Mouse (Mus musculus) mouse embryonic stem cell (cell line): Measurements from ENCODE around the gene Gm14597.
"Not testable (repeated sequence)": the region's sequence is repeated elsewhere in the genome, so short reads cannot be mapped to it uniquely, and the experiment has no call there.

ENCODE experiments used
- in situ Hi-C, 2 experiments: fragments of 300-500 bp; cut with MboI; formaldehyde crosslinking; loops; 1 replicate in 1 of 2; 3 replicates in 1 of 2; pipeline ENCODE4 v1.14.3; 2019 to 2020; ENCODE audit warnings: low sequenced_read_pairs in 2 of 2, low pct_unique_long_range_greater_than_20kb in 1 of 2, mixed read lengths in 1 of 2; ENCODE audit not compliant: unreplicated experiment in 1 of 2

The Gm14597 gene

DNA sequence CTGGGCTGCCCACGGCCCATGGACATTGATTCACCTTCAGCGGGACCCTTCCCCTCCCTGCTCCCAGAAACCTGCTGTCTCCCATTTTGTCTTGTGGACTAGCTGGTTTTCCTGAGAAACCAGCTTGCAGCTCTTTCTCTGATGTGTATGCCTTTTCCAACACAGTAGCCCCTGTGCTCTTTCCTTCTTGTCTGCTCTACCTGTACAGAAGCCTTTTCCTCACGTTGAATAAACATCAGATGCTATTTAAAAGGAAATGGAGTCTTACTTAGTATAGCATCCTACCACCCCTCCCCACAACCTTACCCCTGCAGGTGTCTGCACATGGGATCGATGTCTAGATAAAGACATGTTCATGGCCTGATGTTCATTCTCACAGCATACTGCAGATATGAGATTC, at the start of gene Gm14597:
Gm14597 (minus strand) TSS at position 101 of the 400 bp plus-strand sequence.
- in situ Hi-C loops: not testable (repeated sequence)

DNA sequence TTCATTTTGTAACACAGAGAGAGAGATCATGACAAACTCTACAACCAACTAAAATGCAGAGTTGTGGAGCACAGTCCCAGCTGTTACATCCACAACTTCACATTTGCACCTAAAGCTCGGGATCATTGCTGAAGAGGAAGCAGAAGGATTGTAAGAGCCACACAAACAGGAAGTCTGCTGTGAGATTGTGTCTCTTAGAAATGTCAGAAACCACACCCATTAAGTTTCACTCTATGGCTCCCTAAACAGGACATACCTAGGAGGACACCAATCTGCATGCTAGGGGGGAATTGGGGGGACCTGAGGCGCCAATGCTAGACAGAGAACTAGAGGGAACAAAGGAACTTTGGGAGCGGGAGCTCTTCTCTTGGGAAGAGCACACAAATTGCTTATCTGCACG, 44.1 kb upstream of the Gm14597 start:
- in situ Hi-C loops: not testable (repeated sequence)

DNA sequence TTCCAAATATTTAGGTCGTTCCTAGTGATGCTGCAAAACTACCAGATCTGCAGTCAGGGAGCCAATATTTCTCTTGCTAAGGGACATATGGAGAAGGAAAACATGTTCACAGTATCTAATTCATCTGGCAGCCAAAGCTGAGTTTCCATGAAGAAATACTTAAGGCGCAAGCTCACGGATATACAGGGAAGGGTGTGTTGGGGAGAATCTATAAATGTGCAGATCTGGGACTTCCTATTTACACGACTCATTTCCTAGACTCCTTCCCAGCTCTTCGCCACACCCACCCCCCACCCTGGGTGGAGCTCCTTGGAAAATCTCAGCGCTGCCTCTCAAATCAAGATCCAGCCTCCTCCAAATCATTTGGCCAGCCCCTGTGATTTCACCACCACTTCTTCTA, 37.1 kb upstream of the Gm14597 start:
- in situ Hi-C loops: no loop called here

DNA sequence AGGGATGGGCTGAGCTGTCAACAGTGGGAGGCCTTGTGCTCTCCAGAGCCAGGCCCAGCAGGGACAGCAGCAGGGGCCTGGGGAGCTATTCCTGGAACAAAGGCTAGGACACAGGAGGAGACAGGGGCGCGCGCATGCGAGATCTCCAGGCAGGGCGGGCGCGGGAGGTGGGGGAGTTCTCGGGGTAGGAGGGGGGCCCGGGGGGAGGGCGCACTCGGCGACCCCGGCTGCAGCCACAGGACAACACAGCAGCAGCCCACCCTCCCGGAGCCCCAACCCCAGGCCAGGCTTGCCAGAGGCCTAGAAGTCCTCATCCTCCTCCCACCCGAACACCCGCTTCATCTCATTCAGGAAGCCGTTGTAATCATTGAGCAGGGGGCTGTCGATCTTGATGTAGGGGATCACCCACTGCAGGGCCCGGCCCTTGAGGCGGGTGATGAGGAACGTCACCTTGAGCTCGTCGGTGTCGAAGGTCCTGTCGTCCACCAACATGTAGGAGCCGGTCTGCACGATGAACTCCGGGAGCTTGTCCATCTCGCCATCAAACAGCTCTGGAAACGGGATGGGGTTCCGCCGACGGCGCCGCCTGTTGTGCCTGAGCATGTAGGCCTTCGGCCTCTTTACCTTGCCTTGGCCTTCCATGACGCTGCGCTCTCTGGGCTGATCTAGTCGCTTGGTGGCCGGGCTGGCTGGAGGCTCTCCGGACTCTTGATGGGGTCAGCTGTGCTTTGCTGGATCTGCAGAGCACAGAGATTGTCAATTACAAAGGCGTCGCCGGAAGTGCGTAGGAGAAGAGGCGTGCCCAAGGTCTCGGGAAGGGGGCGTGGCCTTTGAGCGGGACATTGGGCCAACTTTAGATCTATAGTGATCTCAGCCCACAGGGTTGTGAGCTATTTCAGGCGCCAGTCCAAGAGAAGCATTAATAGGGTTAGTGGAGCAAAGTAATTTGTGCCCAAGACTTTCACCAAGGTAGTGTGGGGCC, 34.5 kb upstream of the Gm14597 start, which contains the start of gene Rtl8a:
Rtl8a (minus strand) TSS at position 703 of the 982 bp plus-strand sequence.
- in situ Hi-C loops: not testable (repeated sequence)

DNA sequence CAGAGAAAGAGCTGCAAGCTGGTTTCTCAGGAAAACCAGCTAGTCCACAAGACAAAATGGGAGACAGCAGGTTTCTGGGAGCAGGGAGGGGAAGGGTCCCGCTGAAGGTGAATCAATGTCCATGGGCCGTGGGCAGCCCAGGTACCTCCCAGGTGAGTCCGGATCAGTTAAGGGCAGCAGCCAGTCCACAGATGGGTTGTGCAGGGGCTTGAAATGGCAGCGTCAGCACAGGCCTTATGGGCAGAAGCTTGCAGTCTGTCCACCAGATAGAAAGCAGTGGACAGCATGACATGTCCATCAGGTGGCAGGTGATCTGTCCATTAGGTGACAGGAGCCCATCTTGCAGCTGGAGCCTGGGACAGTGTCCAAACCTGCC, 33.8 kb upstream of the Gm14597 start:
- in situ Hi-C loops: not testable (repeated sequence)

DNA sequence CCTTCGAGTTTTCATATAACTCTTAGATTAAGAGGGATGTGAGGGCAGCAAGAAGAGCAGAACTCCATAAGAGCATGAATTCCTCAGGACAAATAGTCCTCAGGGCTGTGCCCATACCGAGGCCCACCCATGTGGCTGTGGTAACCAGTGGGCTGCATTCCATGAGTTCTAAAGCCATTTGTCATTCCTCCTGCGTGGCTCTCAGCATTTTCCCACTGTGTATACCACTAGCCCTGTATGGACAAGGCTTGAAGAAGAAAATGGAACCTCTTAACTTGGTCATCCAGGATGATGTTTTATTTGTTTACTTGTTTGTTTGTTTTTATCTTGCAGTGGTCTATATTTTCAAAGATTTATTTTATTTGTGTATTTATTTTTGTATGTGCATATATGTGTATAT, 29.3 kb upstream of the Gm14597 start:
- in situ Hi-C loops: not testable (repeated sequence)

DNA sequence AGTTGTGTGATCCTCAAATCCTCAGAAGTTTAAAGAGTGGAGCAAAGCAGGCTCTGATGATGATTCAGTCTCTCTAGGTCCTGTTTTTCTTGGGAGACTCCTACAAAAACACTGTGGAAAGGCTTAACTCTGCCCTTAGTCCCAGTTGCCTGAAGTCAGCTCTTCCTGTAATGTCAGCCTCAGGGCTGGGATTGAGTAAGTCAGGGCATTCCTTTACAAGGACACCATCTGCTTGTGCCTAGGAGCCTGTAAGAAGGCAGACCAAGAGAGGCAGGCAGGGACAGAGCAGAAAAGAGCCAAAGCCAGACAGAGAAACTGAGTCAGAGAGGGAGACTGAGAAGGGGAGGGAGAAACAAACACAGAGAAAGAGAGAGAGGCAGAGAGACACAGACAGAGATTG, 2.6 kb upstream of the Gm14597 start:
- in situ Hi-C loops: not testable (repeated sequence)

DNA sequence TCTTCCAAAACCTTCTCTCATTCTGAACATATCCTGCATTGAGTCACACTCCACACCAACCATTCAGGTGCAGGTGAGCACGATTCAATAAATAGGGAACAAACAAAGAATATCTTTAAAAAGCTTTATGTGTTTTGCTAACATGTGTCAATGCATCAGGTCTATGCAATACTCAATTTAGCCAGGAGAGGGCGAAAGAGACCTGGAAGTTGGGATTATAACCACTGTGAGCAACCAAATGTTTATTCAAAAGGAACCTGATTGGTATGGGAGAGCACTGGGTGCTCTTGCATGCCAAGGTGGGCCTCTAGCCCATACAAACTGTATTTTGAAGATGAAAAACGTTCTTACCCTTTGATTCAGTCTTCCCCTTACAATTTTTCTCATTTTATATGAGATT, 1.8 kb upstream of the Gm14597 start:
- in situ Hi-C loops: no loop called here

DNA sequence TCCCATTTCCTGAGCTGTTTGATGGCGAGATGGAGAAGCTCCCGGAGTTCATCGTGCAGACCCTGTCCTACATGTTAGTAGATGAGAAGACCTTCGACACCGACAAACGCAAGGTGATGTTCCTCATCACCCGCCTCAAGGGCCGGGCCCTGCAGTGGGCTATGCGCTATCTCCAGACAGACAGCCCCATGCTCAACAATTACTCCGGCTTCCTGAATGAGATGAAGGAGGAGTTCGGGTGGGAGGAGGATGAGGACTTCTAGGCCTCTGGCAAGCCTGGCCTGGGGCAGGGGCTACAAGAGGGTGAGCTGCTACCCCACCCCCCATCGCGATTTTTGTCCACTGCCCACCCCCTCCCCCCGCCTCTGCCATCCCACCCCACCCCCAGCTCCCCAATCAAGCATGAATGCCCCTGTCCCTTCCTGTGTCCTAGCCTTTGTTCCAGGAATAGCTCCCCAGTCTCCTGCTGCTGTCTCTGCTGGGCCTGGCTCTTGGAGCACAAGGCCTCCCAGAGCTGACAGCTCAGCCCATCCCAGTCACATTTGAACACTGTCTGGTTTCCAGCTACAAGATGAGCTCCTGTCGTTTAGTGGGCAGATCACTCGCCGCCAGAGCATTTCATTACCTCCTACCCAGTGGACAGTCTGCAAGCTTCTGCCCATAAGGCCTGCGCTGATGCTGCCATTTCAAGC, 511 bp downstream of the Gm14597 start:
- in situ Hi-C loops: no loop called here

DNA sequence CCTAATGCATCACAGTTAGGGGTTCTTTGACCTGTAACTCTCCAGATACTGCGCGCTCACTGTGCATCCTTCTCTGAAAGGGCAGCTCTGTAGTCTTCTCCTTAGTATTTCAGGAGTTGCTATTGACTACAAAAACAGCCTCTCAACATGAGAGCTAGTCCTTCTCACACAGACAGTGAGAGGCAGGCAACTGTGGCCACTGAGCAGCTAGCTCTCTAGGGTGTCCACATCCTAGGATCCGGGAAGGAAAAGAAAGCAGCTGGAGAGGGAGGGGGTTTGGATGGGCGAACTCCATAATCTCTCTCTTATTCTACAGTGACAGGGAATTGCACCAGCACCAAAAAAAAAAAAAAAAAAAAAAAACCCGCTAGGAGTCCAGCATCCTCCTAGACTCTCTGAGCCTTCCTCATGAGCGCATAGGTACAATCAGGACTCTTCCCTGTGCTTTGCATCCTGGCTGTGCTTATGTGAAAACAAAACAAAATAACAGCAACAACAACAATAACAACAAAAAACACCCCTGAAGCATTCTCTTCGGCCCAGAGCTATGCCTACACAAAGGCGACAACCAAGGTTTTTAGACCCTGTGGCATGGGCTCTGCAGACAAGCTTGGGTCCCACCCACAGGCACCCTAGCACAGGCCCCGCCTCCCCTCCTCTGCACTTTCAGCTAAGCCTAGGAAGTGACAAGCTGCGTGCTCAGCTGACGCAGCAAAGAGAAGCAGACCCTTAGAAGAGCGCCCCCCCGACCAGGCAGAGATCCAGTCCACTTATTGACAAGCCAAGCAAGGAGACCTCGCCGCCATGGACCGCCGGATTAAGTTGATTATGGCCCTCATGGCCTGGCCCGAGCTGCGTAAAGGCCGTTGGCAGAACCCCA, 1.3 kb downstream of the Gm14597 start, which contains the start of gene Rtl8c:
Rtl8c (plus strand) TSS at position 791 of the 880 bp plus-strand sequence.
- in situ Hi-C loops: no loop called here

DNA sequence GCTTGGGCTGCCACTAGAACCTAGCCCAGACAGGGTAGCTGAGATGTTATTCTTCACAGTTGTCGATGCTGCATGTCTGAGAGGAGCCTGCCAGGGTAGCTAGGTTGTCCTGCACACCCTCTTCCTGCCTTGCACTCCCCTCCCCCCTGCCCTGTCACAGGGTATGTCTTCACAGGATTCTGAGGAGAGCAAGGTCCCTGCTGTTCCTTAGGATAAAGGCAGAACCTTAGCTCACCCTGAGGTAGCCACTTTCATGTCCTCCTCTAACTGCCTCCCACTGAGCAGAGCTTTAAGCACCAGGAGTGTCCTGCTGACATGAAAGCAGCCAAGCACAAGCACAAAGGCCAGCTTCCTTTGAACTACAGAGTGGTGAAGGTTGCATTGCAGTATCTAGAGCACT, 2.6 kb downstream of the Gm14597 start:
- in situ Hi-C loops: not testable (repeated sequence)

DNA sequence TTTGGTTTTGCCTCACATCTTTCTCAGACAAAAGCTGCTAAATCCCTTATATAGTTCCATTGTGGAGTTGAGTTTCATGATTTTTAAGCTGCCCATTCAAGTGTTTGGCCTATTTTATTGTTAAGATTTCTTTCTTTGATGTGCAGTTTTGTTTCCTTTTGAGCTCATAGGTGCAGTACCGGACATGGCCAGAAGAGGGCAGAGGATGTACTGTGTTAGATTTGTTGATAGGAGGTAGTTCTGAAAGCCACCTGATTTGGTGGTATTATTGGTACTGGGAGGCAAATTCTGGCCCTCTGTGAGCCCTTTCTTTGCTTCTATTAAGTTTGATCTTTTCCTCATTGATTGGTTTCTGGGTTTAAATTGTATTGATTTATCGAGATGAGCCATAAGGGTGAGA, 8.8 kb downstream of the Gm14597 start:
- in situ Hi-C loops: not testable (repeated sequence)

DNA sequence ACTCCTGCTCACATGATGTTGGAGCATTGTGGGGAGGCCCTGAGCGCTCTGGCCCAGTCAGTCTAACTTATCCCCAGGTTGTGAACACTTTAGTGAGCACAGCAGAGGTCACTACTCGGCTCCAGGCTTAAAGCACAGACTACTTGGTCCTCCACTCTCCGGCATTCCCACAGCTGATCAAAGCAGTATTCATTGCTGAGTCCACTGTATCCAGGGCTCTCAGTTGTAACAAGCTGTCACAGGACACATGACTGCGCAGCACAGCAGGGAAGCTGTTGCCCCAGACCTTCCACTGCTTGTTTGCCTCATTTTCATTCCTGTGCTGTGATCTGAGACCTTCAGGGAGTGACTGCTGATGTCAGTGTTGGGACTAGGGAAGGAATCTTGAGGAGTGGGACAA, 25.4 kb downstream of the Gm14597 start:
- in situ Hi-C loops: not testable (repeated sequence)

DNA sequence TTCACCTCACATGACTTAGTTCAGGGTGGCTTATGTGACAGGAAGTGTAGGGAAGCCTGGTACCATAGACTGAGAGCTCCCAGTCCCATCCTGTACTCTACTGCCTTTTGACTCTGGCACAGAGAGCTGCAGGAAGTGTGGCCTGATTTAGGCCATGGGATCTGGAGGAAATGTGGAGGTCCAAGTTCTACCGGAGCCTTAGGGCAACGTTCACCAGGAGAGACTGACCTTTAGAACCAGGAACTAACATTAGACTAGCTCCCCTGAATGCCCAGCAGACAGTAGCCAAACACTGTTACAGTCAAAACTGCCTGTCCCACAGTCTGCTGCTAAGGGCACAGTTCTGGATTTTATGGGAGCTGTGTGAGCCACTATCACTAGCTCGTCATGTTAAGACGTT, 27.4 kb downstream of the Gm14597 start:
- in situ Hi-C loops: not testable (repeated sequence)

DNA sequence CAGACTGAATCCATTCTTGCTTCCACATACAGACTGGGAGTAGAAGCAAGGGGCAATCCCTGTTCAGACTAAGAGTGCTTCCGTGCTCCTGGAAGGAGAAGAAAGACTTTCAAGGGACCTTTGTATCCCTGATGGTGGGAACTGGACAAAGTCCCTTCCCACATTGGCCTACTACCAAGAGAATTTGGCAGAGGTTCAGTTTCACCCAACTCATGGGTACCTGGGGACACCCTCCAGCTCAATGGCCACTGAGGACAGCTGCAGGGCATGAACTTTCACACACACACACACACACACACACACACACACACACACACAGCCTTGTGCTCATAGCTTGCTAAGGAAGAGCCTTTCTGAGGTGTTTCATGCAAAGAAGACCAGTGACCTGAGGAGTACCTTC, 29.5 kb downstream of the Gm14597 start:
- in situ Hi-C loops: no loop called here
